Mouse (Mus musculus) midbrain, embryonic 14.5 days (tissue): Measurements from ENCODE around the gene Fgfr2. TPM values are rescaled to one million over a fixed set of nuclear protein-coding genes. Genes with fewer than 3 reads are reported as not detected.

Experiments used
- ATAC-seq: fragments of 200-750 bp; cut with Nextera tagmentation; 2 replicates; pipeline ENCODE4 v1.8.0; 2017; ENCODE audit warnings: moderate number of reproducible peaks, moderate library complexity; ENCODE audit not compliant: low FRiP score, low TSS enrichment
- DNase-seq: peaks from one replicate; pipeline ENCODE4 v3.0.0-alpha.2; 2015
- H3K27ac ChIP-seq: fragments of 300-500 bp; sonication (generic); replicated peaks from 2 replicates; pipeline ENCODE4 v1.5.1; 2014; ENCODE audit warnings: mild to moderate bottlenecking, low read depth, low read length, moderate library complexity
- H3K27me3 ChIP-seq: fragments of 300-500 bp; sonication (generic); 2 replicates; pipeline ENCODE4 v1.6.1; 2014; ENCODE audit warnings: low read length, control low read depth, mixed read lengths; ENCODE audit not compliant: control insufficient read depth, insufficient read depth
- H3K36me3 ChIP-seq: fragments of 300-500 bp; sonication (generic); 2 replicates; pipeline ENCODE4 v1.6.1; 2014; ENCODE audit warnings: low read length, control low read depth; ENCODE audit not compliant: control insufficient read depth, insufficient read depth
- H3K4me1 ChIP-seq: fragments of 300-500 bp; sonication (generic); 2 replicates; pipeline ENCODE4 v1.6.1; 2014; ENCODE audit warnings: mild to moderate bottlenecking, antibody characterized with exemption, low read length, control low read depth; ENCODE audit not compliant: control insufficient read depth, insufficient read depth
- H3K4me2 ChIP-seq: fragments of 300-500 bp; sonication (generic); 2 replicates; pipeline ENCODE4 v1.6.1; 2014; ENCODE audit warnings: mild to moderate bottlenecking, low read length, moderate library complexity
- H3K4me3 ChIP-seq: fragments of 300-500 bp; sonication (generic); replicated peaks from 2 replicates; pipeline ENCODE4 v1.5.1; 2014; ENCODE audit warnings: low read depth, low read length
- H3K9ac ChIP-seq: fragments of 300-500 bp; sonication (generic); replicated peaks from 2 replicates; pipeline ENCODE4 v1.6.1; 2014; ENCODE audit warnings: mild to moderate bottlenecking, low read length, moderate library complexity
- H3K9me3 ChIP-seq: fragments of 300-500 bp; sonication (generic); 2 replicates; pipeline ENCODE4 v1.6.1; 2016; ENCODE audit warnings: low read length, control low read depth, mixed read lengths; ENCODE audit not compliant: control insufficient read depth
- WGBS: fragments of 180-500 bp; shearing (Covaris S2); extraction: QIAGEN DNeasy Blood & Tissue Kit; methylation state at CpG from one replicate; pipeline ENCODE4 v1.1.7; 2014; 5-methylcytosine and 5-hydroxymethylcytosine counted together
- polyA plus RNA-seq: library from polyadenylated mRNA; unstranded; fragments of >200 nt; fragmentation: Nextera tagmentation; extraction: Ambion mirVana; gene quantifications from 2 replicates; pipeline ENCODE4 v1.2.1, GENCODE M21; 2014

The Fgfr2 gene
- polyA plus RNA-seq, 1 experiment from 2014 or later, result 28.1 TPM

DNA sequence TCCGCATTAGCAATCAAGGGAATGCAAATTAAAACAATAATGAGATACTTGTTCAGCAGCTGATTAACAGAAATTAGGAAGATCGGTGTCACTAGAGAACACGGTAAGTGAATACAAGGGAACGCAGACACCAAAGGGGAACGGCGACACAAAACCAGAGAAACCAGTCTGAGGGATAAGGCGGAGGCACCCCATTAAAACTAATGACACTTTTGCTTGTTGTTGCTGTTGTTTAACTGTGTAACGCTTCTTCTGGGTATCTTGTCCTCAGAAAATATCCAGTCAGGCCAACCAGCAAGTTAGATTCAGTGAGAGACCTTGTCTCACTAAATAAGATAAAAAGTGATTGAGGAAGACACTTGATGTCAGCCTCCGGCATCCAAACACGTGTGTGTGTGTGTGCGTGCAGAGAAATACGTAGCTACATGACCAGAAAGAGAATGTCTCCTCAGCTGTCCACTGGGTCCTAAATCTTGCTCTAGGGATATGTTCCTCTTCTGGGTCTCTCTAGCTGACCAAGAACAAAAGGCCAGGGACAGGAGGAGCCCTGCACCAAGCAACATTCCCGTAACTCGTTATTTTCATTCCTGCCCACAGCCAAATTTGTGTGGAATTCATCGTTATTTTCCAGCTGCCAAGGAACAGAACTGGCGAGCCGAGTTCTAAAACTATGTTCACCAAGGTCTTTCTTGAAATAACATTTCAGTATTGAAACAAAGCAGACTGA is 2901.3 kb downstream of the Fgfr2 start:
- Histone ChIP-seq H3K4me2 (no peak overlapping the region), H3K9me3 (no peaks in the 10 kb centered on the region), H3K27ac (no peak overlapping the region), H3K4me1 (0 out of 2 replicates have a peak, but pooled peaks cover 10% of the 10 kb centered on the region), H3K4me3 (no peak overlapping the region), H3K9ac (no peak overlapping the region), H3K27me3 (no peaks in the 10 kb centered on the region), H3K36me3 (no peaks in the 10 kb centered on the region)
- no peak for DNase-seq
- WGBS, result 71% methylated on average over 17 of the region's 17 CpGs
- no peak for ATAC-seq

DNA sequence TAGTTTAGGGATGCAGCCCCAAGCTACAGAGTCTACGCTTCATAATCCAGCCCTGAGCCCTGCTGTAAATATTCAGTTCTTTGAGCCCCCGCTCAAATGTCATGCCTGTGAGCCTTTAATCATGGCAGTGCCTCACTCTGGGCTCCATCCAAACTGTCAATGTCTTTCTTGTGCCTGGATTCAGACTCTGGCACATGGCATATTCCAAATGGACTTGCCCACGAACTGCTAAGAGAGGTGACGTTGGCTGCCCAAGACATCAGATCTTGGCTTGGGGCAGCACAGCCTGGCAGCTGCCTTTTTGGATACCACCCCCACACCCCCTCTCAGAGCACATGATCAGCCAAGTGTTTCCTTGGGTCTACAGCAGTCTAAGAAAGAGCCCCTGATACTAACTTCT is 2902.5 kb downstream of the Fgfr2 start:
- Histone ChIP-seq H3K27ac (no peak overlapping the region), H3K27me3 (no peaks in the 10 kb centered on the region), H3K4me2 (no peak overlapping the region), H3K36me3 (no peaks in the 10 kb centered on the region), H3K9ac (no peak overlapping the region), H3K4me1 (peaks cover 14% of the 10 kb centered on the region), H3K9me3 (no peaks in the 10 kb centered on the region), H3K4me3 (no peak overlapping the region)
- no peak for DNase-seq
- WGBS, result 70% methylated on average over 4 of the region's 4 CpGs
- no peak for ATAC-seq

DNA sequence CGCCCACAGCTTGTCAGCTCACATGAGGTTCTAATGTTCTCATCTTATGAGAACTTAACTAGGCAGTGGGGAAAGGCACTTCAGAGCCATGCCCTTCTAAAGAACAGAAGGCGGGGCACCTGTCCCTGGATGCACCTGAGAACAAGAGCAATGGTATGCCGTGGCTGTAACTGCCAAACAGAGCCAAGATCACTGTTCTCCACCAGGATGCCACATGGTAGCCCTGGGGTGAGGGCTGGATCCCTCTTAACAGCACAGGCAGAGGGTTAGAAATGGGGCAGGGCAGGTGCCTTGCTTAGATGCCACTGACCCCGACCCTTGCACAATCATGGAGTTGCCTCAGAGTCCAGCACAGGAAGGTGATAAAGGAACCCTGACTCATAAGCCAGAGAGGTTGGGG is 2903.3 kb downstream of the Fgfr2 start:
- H3K9me3 ChIP-seq, result no peaks in the 10 kb centered on the region
- H3K4me2 ChIP-seq, result no peak overlapping the region
- no peak overlapping the region for H3K4me3 ChIP-seq
- no peak for ATAC-seq
- no peak overlapping the region for H3K9ac ChIP-seq
- DNase-seq, result no peak
- H3K4me1 ChIP-seq, result peaks cover 22% of the 10 kb centered on the region
- H3K36me3 ChIP-seq, result no peaks in the 10 kb centered on the region
- no peaks in the 10 kb centered on the region for H3K27me3 ChIP-seq
- WGBS, result 92% methylated on average over 4 of the region's 4 CpGs
- H3K27ac ChIP-seq, result no peak overlapping the region

DNA sequence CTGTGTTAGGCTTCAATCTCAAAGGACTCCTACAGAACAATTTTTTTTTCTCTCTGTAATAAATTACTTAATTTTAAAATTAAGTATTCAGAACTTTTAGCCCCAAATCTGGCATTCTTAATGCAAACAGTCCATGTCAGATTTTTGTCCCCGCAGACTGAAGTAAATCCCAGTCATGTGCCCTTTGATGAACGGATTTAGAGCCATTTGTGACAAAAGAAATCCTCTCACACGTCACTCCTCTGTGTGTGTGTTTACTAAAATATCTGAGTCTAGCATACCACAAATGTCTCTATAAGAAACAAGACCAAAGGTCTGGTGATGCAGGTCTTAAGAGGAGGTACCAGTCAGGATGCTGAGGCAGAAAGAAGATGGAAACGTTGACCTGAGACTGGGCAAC is 2906.9 kb downstream of the Fgfr2 start:
- Histone ChIP-seq H3K4me2 (peak overlapping the region; percentile 5; the same call in 1 of the 2 replicates), H3K27me3 (no peaks in the 10 kb centered on the region; the same call in 1 of the 2 replicates), H3K9ac (no peak overlapping the region), H3K36me3 (no peaks in the 10 kb centered on the region), H3K4me3 (no peak overlapping the region), H3K9me3 (no peaks in the 10 kb centered on the region), H3K4me1 (peaks cover 28% of the 10 kb centered on the region), H3K27ac (peak overlapping the region; percentile 9; the same call in 1 of the 2 replicates)
- 10% methylated on average over 4 of the region's 4 CpGs for WGBS
- DNase-seq (no peak), ATAC-seq (peak; percentile 62; the same call in 1 of the 2 replicates)

DNA sequence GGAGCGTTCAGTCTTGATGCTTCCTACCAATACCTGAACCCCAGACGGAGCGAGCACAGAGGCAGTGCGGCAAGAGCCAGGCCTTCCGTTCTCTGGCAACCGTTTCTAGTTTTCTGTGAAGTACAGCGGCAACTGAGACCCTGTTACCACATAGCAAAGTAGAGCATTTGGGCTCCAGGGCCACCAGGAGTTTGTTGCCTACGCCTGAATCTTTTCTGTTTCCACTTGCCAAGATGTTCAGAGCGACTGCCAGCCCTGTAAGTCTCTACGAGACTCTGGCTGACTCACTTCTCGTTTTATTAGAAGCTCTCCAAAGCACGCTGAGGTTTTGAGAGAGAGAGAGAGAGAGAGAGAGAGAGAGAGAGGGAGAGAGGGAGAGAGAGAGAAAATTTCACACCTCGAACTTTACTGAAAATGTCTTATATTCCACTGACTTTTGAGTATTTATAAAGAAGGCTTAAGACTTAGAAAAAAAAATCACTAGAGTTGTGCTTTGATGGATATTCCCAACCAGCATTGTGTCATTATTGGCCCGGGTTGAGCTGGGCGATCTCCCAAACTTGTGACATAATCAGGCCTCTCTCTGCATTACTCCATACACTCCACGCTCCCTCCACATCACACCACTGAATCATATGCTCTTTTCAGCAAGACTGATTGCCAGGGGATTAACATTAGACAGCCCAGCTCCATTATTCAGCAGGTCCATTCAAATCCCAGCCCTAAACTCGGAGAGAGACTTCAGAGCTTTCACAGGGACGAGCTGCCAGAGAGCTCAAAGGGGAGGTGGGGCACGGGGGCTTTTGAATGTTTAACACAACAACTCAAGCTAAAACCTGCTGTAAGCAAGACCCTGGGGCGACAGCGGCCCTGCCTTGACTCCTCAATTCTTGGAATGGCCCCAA is 2907.6 kb downstream of the Fgfr2 start:
- Histone ChIP-seq H3K4me3 (no peak overlapping the region), H3K4me1 (peaks cover 23% of the 10 kb centered on the region), H3K36me3 (no peaks in the 10 kb centered on the region), H3K9me3 (no peaks in the 10 kb centered on the region), H3K27me3 (no peaks in the 10 kb centered on the region; the same call in 1 of the 2 replicates), H3K4me2 (peak overlapping the region; percentile 25; the same call in 1 of the 2 replicates), H3K27ac (peak overlapping the region; percentile 57; the same call in 1 of the 2 replicates), H3K9ac (no peak overlapping the region)
- ATAC-seq (peak; percentile 88), DNase-seq (peak; percentile 86)
- WGBS, result 20% methylated on average over 21 of the region's 21 CpGs

DNA sequence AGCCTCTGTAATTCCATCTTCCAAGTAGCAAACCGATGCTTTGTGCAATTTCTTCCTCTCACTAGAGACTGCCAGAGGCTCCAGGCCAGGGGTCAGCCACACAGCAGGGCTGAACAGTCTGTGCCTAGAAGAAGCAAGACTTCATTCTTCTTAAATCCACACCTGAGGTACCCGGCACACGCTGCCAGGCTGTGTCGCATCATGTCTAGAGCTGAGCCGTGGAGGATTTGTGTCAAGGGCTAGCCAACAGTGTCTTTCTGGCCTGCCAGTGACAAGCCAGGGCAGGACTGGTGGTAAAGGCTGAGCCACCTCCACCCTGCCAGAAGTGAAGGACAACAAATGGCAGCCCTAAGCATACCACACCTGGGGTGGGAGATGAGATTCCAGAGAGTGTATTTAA is 2910.0 kb downstream of the Fgfr2 start:
- Histone ChIP-seq H3K27me3 (no peaks in the 10 kb centered on the region; the same call in 1 of the 2 replicates), H3K4me1 (peaks cover 25% of the 10 kb centered on the region), H3K36me3 (no peaks in the 10 kb centered on the region), H3K4me2 (no peak overlapping the region), H3K27ac (no peak overlapping the region), H3K4me3 (no peak overlapping the region), H3K9me3 (no peaks in the 10 kb centered on the region), H3K9ac (no peak overlapping the region)
- ATAC-seq (no peak), DNase-seq (no peak)
- 90% methylated on average over 5 of the region's 5 CpGs for WGBS

DNA sequence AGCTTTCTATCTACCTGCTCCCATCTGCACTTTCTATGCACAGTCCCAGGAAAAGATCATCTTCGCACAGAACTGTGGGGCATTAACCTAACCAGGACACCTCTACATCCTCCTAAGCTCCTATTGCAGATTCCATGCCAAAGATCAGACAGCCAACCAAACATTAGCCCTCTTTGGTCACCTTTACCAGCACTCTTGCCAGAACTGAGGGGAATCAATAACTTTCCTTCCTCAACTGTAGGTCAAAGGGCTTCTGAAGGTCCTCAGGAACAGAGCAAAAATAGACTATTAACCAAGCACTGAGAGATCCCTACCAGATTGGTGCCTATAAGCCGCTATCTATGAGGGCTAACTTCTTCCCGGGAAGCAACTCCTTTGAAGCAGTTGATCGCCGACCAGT is 2911.7 kb downstream of the Fgfr2 start:
- no peak overlapping the region for H3K4me2 ChIP-seq
- H3K9me3 ChIP-seq, result no peaks in the 10 kb centered on the region
- DNase-seq, result no peak
- no peak overlapping the region for H3K27ac ChIP-seq
- no peaks in the 10 kb centered on the region; the same call in 1 of the 2 replicates for H3K27me3 ChIP-seq
- H3K4me1 ChIP-seq, result peaks cover 28% of the 10 kb centered on the region
- H3K9ac ChIP-seq, result no peak overlapping the region
- ATAC-seq, result no peak
- no peaks in the 10 kb centered on the region for H3K36me3 ChIP-seq
- no peak overlapping the region for H3K4me3 ChIP-seq
- WGBS, result 66% methylated on average over 5 of the region's 5 CpGs

DNA sequence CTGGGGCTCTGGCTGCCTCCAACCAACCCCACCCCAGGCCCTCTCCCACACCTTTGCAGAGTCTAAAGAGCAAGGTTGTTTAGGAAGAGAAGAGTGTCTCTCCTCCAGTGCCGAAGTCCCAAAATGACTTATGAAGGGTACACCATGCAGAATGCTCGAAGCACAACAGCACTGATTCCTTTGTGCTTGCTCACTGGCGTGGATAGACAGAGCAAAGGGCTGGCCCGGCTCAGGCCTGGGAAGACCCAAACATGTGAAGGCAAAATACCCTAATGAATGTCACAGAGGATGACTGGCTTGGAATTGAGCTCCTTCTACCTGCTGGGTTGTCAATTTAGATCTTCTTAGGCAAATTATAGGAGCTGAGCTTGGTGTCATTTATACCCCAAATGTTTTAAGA is 2914.5 kb downstream of the Fgfr2 start:
- Histone ChIP-seq H3K36me3 (no peaks in the 10 kb centered on the region), H3K4me2 (no peak overlapping the region), H3K27ac (no peak overlapping the region), H3K27me3 (no peaks in the 10 kb centered on the region; the same call in 1 of the 2 replicates), H3K4me3 (no peak overlapping the region), H3K9me3 (no peaks in the 10 kb centered on the region), H3K4me1 (peaks cover 18% of the 10 kb centered on the region), H3K9ac (no peak overlapping the region)
- DNase-seq, result no peak
- 25% methylated on average over 4 of the region's 4 CpGs for WGBS
- no peak for ATAC-seq
